Mouse (Mus musculus) ES-Bruce4 (cell line): ENCODE data around the gene Gm5565.

Source experiments
- CTCF ChIP-seq: IDR thresholded peaks from one replicate; pipeline ENCODE4 v1.8.1; 2011; ENCODE audit warnings: low read depth, low read length
- POLR2A ChIP-seq: IDR thresholded peaks from one replicate; pipeline ENCODE4 v1.8.1; 2011; ENCODE audit warnings: low read length; ENCODE audit not compliant: insufficient read depth

GRCm38 (mm10) chr5:146190501-146191269, 30.3 kb upstream of the Gm5565 start:
- TF ChIP-seq CTCF = no peak
- TF ChIP-seq POLR2A = no peak
